Mouse (Mus musculus): ENCODE results near the gene Parp8. TPM values are rescaled to one million over a fixed set of nuclear protein-coding genes. Genes with fewer than 3 reads are reported as not detected.

Parp8 gene
- polyA plus RNA-seq, 1 experiment, result 54.2 TPM

DNA sequence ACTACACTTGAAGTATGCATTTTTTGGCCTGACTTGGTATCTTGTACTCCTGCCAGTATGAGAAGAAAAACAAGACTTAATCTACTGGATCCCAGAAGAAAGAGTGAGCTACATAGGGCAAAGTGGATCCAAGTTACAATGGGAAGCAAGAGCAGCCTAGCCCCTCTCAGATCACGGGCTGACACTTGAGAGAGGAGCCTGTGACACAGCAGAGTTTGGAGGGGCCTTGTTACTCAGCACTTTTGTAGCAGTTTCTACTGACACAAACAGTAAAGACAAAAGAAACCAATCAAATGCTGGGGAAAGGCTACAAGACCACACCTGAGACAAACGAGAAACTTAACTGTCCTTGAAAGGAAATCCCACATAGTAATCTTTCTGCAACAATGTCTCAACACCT lies 9.8 kb upstream of the Parp8 start:
- no peak for TF ChIP-seq POLR2A (IDR thresholded peaks at IDR 0.05; ENCODE audit: low read depth, low read length)
- TF ChIP-seq CTCF (IDR thresholded peaks at IDR 0.05; ENCODE audit: borderline replicate concordance, insufficient read depth, low read length), result no peak
- no peaks in the 10 kb centered on the region; the same call in 1 of the 2 replicates for H3K4me1 ChIP-seq (ENCODE audit: control insufficient read depth, insufficient read depth, low read length)
- H3K27ac ChIP-seq (ENCODE audit: insufficient read depth, low read length), result no peak overlapping the region
- no peak overlapping the region for H3K4me3 ChIP-seq (ENCODE audit: insufficient read depth, low read length)

DNA sequence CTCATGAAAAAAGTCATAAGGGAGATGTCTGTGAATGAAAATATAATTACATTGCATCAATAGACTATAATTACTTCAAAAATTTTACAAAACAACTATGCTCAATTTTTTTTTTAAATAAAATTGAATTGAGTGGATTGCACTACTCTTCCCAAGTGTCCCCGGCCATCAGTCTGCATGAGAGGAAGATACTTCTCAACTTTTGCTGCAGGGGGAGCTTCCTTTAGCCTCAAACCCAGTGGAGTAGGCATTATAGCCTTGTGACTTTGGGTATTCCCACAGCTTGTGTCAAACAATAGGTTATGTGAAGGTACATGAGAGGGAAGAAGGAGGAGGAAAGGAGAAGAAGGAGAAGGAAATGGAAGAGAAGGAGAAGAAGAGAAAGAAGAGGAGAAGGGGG lies 9.3 kb upstream of the Parp8 start:
- no peak overlapping the region for H3K27ac ChIP-seq (ENCODE audit: insufficient read depth, low read length)
- no peaks in the 10 kb centered on the region; the same call in 1 of the 2 replicates for H3K4me1 ChIP-seq (ENCODE audit: control insufficient read depth, insufficient read depth, low read length)
- no peak for TF ChIP-seq CTCF (IDR thresholded peaks at IDR 0.05; ENCODE audit: borderline replicate concordance, insufficient read depth, low read length)
- TF ChIP-seq POLR2A (IDR thresholded peaks at IDR 0.05; ENCODE audit: low read depth, low read length), result no peak
- no peak overlapping the region for H3K4me3 ChIP-seq (ENCODE audit: insufficient read depth, low read length)

DNA sequence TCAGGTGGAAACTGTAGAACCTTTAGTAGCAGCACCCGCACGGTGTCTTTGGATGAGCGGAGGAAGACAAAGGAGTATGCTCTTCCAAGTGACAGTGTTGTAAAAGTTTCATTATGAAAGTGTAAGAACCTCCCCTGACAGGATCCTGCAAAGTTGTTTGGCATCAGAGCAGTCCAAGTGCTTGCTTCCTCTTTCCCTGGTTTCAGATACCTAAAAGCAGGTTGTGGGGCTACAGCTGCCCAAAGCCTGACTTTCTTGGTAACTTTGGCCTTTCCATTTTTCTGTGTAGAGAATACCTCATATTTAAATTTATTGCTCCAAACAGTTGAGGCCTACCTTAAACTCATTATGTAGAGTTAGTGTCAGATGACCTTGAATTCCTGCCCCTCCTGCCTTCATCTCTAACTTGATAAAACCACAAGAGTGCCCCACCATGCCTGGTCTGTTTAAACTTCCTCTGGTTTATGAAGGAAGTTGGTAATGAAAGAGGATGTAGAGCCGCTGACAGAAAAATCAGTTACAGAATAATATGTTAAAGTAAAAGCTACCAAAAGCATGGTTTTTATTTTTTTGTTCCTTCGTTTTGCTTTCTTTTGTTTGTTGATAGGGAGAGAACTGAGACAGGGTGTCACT lies 8.5 kb upstream of the Parp8 start:
- no peak overlapping the region for H3K27ac ChIP-seq (ENCODE audit: insufficient read depth, low read length)
- H3K4me1 ChIP-seq (ENCODE audit: control insufficient read depth, insufficient read depth, low read length), result no peaks in the 10 kb centered on the region; the same call in 1 of the 2 replicates
- H3K4me3 ChIP-seq (ENCODE audit: insufficient read depth, low read length), result no peak overlapping the region
- TF ChIP-seq POLR2A (IDR thresholded peaks at IDR 0.05; ENCODE audit: low read depth, low read length) (no peak), CTCF (IDR thresholded peaks at IDR 0.05; ENCODE audit: borderline replicate concordance, insufficient read depth, low read length) (no peak)

DNA sequence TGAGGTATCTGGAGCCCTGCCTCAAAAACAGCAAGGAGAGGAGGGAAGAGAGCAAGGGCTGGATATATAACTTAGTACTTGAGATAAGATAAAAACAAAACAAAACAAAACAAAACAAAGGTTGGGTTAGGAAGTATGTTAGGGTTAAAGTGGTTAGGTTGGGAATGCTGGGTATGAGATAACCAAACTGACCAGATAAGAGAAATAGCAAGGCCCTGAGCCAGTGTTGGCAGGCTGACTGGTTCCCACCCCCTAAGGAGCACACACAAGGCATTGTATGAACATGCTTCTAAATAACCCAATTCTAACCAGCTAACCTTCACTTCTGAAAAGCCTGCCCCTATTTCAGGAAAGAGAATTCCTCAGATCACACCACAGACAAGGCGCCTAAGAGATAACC lies 7.1 kb upstream of the Parp8 start:
- TF ChIP-seq POLR2A (IDR thresholded peaks at IDR 0.05; ENCODE audit: low read depth, low read length), result no peak
- TF ChIP-seq CTCF (IDR thresholded peaks at IDR 0.05; ENCODE audit: borderline replicate concordance, insufficient read depth, low read length), result no peak
- no peak overlapping the region for H3K4me3 ChIP-seq (ENCODE audit: insufficient read depth, low read length)
- H3K4me1 ChIP-seq (ENCODE audit: control insufficient read depth, insufficient read depth, low read length), result peaks cover 2% of the 10 kb centered on the region; the same call in 1 of the 2 replicates
- no peak overlapping the region for H3K27ac ChIP-seq (ENCODE audit: insufficient read depth, low read length)

DNA sequence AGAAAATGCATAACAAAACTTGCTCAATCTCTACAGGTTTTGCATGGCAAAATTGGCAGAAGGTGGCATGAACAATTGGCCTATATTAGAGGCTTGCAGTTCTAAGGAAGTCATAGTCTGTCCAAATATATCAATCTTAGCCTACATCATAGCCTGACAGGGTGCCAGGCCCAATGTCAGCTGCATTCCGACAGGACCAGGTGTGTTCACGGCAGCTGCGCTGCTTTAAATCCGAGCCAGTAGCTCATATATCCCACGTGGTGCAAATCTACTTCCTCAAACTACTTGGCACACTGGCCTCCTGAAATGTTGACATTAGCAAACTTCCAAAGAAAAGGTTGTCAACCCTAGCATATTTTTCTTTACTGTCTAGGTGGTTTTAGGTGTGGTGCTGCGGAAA lies 6.2 kb upstream of the Parp8 start:
- no peak for TF ChIP-seq CTCF (IDR thresholded peaks at IDR 0.05; ENCODE audit: borderline replicate concordance, insufficient read depth, low read length)
- TF ChIP-seq POLR2A (IDR thresholded peaks at IDR 0.05; ENCODE audit: low read depth, low read length), result no peak
- H3K27ac ChIP-seq (ENCODE audit: insufficient read depth, low read length), result no peak overlapping the region

DNA sequence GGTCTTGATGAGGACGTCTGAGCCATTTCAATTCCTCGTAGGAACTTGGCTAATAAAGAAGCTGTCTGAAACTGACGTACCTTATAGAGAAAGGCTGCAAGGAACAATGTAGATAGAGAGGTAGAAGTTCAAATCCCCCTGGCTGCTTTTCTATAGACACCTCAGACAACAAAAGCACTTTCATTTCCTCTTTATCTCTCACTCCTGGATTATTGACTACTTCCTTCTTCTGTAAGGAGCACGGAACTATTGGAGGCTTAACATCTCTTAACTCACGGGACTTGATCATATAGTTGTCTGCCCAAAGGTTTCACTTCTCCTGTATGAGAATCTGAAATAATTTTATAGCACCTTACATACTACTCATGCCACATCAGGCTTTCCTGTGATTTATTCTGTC lies 2.9 kb upstream of the Parp8 start:
- Histone ChIP-seq H3K4me3 (ENCODE audit: insufficient read depth, low read length) (no peak overlapping the region), H3K27ac (ENCODE audit: insufficient read depth, low read length) (no peak overlapping the region), H3K4me1 (ENCODE audit: control insufficient read depth, insufficient read depth, low read length) (peaks cover 7% of the 10 kb centered on the region; the same call in 1 of the 2 replicates)
- TF ChIP-seq CTCF (IDR thresholded peaks at IDR 0.05; ENCODE audit: borderline replicate concordance, insufficient read depth, low read length) (no peak), POLR2A (IDR thresholded peaks at IDR 0.05; ENCODE audit: low read depth, low read length) (no peak)

More for the DNA sequence above, 6.2 kb upstream of the Parp8 start:
- peaks cover 2% of the 10 kb centered on the region; the same call in 1 of the 2 replicates for H3K4me1 ChIP-seq (ENCODE audit: control insufficient read depth, insufficient read depth, low read length)
- no peak overlapping the region for H3K4me3 ChIP-seq (ENCODE audit: insufficient read depth, low read length)

DNA sequence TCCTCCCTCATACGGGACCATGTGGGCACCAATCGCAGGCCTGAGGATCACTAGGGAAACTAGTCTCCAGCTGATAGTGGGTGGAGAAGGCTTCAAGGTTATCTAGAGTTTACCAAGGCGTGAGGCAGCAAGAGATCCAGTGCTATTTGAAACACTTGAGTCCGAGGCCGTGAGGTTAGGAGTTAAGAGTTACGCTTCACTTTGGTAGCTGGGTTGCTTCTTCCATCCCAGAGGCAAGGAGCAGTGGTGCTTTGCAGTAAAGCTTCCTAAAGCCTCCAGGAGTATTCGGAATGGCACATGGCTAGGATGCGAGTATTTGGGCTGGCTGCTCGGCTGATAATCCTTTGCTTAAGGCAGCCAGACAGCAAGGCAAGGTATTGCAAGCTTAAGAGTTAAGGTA lies 2.0 kb upstream of the Parp8 start:
- TF ChIP-seq CTCF (IDR thresholded peaks at IDR 0.05; ENCODE audit: borderline replicate concordance, insufficient read depth, low read length) (no peak), POLR2A (IDR thresholded peaks at IDR 0.05; ENCODE audit: low read depth, low read length) (no peak)
- H3K27ac ChIP-seq (ENCODE audit: insufficient read depth, low read length), result no peak overlapping the region
- no peak overlapping the region for H3K4me3 ChIP-seq (ENCODE audit: insufficient read depth, low read length)
- H3K4me1 ChIP-seq (ENCODE audit: control insufficient read depth, insufficient read depth, low read length), result peaks cover 7% of the 10 kb centered on the region; the same call in 1 of the 2 replicates

DNA sequence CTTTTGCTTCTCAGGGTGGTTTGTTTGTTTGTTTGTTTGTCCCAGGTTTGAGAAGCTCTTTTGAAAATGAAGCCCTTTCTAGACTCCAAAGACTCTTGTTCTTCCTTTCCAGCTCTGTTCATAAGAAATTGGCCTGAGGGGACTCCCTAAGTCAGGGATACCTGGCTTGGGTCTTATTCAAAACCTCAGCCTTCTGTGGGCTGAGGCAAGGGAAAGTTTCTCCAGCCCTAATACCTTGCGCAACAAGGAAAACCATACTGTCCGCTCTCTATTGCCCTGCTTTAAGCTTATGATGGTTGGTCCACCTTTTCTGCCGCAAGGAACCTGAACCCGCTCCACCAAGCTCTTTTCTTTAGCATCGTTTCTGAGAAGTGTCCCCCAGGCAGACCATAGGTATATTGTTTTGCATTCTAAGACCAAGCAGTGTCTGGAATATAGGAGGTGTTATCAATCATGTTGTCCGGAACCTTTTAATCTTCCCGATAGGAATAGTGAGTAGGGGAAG lies 991 bp upstream of the Parp8 start:
- Histone ChIP-seq H3K27ac (ENCODE audit: insufficient read depth, low read length) (peak overlapping the region; percentile 75), H3K4me3 (ENCODE audit: insufficient read depth, low read length) (peak overlapping the region; percentile 80; the same call in 1 of the 2 replicates), H3K4me1 (ENCODE audit: control insufficient read depth, insufficient read depth, low read length) (peaks cover 8% of the 10 kb centered on the region; the same call in 1 of the 2 replicates)
- no peak for TF ChIP-seq POLR2A (IDR thresholded peaks at IDR 0.05; ENCODE audit: low read depth, low read length)
- no peak for TF ChIP-seq CTCF (IDR thresholded peaks at IDR 0.05; ENCODE audit: borderline replicate concordance, insufficient read depth, low read length)

DNA sequence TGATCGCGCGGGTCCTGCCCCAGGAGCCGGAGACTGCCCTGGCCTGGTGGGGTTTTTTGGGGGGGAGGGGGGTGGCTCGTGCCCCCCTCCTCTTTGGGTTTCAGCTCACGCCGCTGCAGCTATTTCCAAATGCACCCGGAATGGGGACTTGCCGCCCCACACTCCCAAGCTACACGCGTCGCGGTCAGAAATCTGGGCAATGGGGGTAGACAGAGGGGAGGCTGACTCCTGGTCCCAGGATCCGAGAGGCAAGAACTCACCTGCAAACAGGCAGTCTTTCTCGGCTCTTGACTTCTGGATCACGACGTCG lies 466 bp downstream of the Parp8 start:
- H3K4me1 ChIP-seq (ENCODE audit: control insufficient read depth, insufficient read depth, low read length), result peaks cover 17% of the 10 kb centered on the region
- peak overlapping the region; percentile 75 for H3K27ac ChIP-seq (ENCODE audit: insufficient read depth, low read length)
- H3K4me3 ChIP-seq (ENCODE audit: insufficient read depth, low read length), result peak overlapping the region; percentile 80
- TF ChIP-seq CTCF (IDR thresholded peaks at IDR 0.05; ENCODE audit: borderline replicate concordance, insufficient read depth, low read length) (no peak), POLR2A (IDR thresholded peaks at IDR 0.05; ENCODE audit: low read depth, low read length) (no peak)

DNA sequence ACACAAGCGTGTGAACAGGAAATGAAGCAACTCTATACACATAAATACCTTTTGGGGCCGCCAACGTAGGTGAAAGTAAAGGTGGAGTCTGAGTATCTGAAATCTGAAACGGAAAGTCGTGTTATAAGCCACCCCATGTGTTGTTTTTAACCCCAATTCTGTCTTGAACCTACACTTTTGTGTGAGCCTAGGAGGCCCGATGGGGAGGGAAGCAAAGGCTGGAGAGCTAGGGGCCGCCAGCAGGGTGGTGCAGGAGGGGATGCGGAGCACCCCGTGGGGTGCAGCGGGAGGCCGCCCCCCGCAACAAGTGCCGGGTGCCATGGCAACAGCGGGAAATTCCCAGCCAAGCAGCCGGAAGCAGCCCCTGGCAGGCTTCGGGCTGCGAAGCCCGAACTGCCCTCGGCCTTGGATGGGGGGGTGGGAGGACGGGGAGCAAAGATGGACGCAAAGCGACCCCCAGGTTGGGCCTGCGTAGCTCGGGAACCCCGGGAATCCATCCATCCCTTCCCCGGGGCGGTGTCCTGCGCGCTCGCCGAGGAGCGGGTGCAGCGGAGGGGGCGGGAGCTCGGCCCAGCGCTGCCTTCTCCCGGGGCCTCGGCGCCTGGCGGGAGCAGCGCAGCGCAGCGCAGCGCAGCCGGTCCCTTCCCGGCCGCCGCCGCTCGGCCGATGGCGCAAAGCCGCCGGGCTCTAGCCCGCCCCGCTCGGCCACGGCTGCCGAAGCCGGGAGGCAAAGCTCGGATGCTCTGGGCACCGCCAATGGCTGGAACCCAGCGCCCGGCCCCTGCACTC lies 1.0 kb downstream of the Parp8 start:
- Histone ChIP-seq H3K4me1 (ENCODE audit: control insufficient read depth, insufficient read depth, low read length) (peaks cover 18% of the 10 kb centered on the region), H3K27ac (ENCODE audit: insufficient read depth, low read length) (peak overlapping the region; percentile 76), H3K4me3 (ENCODE audit: insufficient read depth, low read length) (peak overlapping the region; percentile 80)
- no peak for TF ChIP-seq POLR2A (IDR thresholded peaks at IDR 0.05; ENCODE audit: low read depth, low read length)
- TF ChIP-seq CTCF (IDR thresholded peaks at IDR 0.05; ENCODE audit: borderline replicate concordance, insufficient read depth, low read length), result no peak

Measured in embryonic fibroblast, embryonic 13.5 days (primary cell).